Mouse (Mus musculus): ENCODE data around the gene 2700097O09Rik. TPM values are rescaled to one million over a fixed set of nuclear protein-coding genes. Genes with fewer than 3 reads are reported as not detected.

2700097O09Rik gene
- polyA plus RNA-seq, 1 experiment from 2014 or later, result 25.4 TPM

GRCm38 (mm10) chr12:55058865-55059615, 20.9 kb downstream of the 2700097O09Rik start:
- peaks cover 33% of the 10 kb centered on the region for H3K36me3 ChIP-seq (ENCODE audit: control insufficient read depth, insufficient read depth, low read length)
- no peak overlapping the region for H3K4me3 ChIP-seq (ENCODE audit: control insufficient read depth in 1 of 2, insufficient read depth in 1 of 2, low read depth in 1 of 2, low read length in 2 of 2)
- H3K4me2 ChIP-seq (ENCODE audit: low read length), result no peak overlapping the region
- H3K4me1 ChIP-seq (ENCODE audit: control insufficient read depth in 2 of 2, insufficient read depth in 2 of 2, low read length in 2 of 2), result peaks cover 0 to 8% of the 10 kb centered on the region in 2 experiments; a peak in 1 of 4 replicates
- ATAC-seq (ENCODE audit: insufficient number of reproducible peaks, insufficient read depth, low FRiP score, low read depth), result no peak
- no peaks in the 10 kb centered on the region for H3K9me3 ChIP-seq (ENCODE audit: control insufficient read depth, low read length)
- WGBS, result 63% methylated on average over 6 of the region's 6 CpGs
- H3K27me3 ChIP-seq (ENCODE audit: control insufficient read depth, insufficient read depth, low read length), result no peaks in the 10 kb centered on the region
- H3K27ac ChIP-seq (replicated peaks in 1 of 2; ENCODE audit: control insufficient read depth in 1 of 2, insufficient read depth in 1 of 2, low read depth in 2 of 2, low read length in 2 of 2), result no peak overlapping the region
- no peak overlapping the region for H3K9ac ChIP-seq (ENCODE audit: low read length)

GRCm38 (mm10) chr12:55056703-55057102, 23.2 kb downstream of the 2700097O09Rik start:
- ATAC-seq (ENCODE audit: insufficient number of reproducible peaks, insufficient read depth, low FRiP score, low read depth), result no peak
- Histone ChIP-seq H3K9me3 (ENCODE audit: control insufficient read depth, low read length) (no peaks in the 10 kb centered on the region), H3K27ac (replicated peaks in 1 of 2; ENCODE audit: control insufficient read depth in 1 of 2, insufficient read depth in 1 of 2, low read depth in 2 of 2, low read length in 2 of 2) (no peak overlapping the region), H3K4me2 (ENCODE audit: low read length) (no peak overlapping the region), H3K27me3 (ENCODE audit: control insufficient read depth, insufficient read depth, low read length) (no peaks in the 10 kb centered on the region), H3K36me3 (ENCODE audit: control insufficient read depth, insufficient read depth, low read length) (peaks cover 33% of the 10 kb centered on the region), H3K4me1 (ENCODE audit: control insufficient read depth in 2 of 2, insufficient read depth in 2 of 2, low read length in 2 of 2) (peaks cover 0 to 8% of the 10 kb centered on the region in 2 experiments; a peak in 1 of 4 replicates), H3K4me3 (ENCODE audit: control insufficient read depth in 1 of 2, insufficient read depth in 1 of 2, low read depth in 1 of 2, low read length in 2 of 2) (no peak overlapping the region), H3K9ac (ENCODE audit: low read length) (no peak overlapping the region)
- 75% methylated on average over 2 of the region's 2 CpGs for WGBS

- H3K4me1 ChIP-seq (ENCODE audit: control insufficient read depth in 2 of 2, insufficient read depth in 2 of 2, low read length in 2 of 2), result peaks cover 0 to 7% of the 10 kb centered on the region in 2 experiments; a peak in 1 of 4 replicates
- H3K27ac ChIP-seq (replicated peaks in 1 of 2; ENCODE audit: control insufficient read depth in 1 of 2, insufficient read depth in 1 of 2, low read depth in 2 of 2, low read length in 2 of 2), result no peak overlapping the region
- no peak overlapping the region for H3K4me3 ChIP-seq (ENCODE audit: control insufficient read depth in 1 of 2, insufficient read depth in 1 of 2, low read depth in 1 of 2, low read length in 2 of 2)
- peaks cover 28% of the 10 kb centered on the region for H3K36me3 ChIP-seq (ENCODE audit: control insufficient read depth, insufficient read depth, low read length)
- WGBS, result 87% methylated on average over 2 of the region's 2 CpGs
- H3K27me3 ChIP-seq (ENCODE audit: control insufficient read depth, insufficient read depth, low read length), result no peaks in the 10 kb centered on the region
- no peaks in the 10 kb centered on the region for H3K9me3 ChIP-seq (ENCODE audit: control insufficient read depth, low read length)
- H3K9ac ChIP-seq (ENCODE audit: low read length), result no peak overlapping the region
- no peak for ATAC-seq (ENCODE audit: insufficient number of reproducible peaks, insufficient read depth, low FRiP score, low read depth)
- no peak overlapping the region for H3K4me2 ChIP-seq (ENCODE audit: low read length)
These were observed 25.2 kb downstream of the 2700097O09Rik start for GRCm38 (mm10) chr12:55054551-55055241.

GRCm38 (mm10) chr12:55053267-55053666, 26.6 kb downstream of the 2700097O09Rik start:
- Histone ChIP-seq H3K4me2 (ENCODE audit: low read length) (no peak overlapping the region), H3K4me3 (ENCODE audit: control insufficient read depth in 1 of 2, insufficient read depth in 1 of 2, low read depth in 1 of 2, low read length in 2 of 2) (no peak overlapping the region), H3K27ac (replicated peaks in 1 of 2; ENCODE audit: control insufficient read depth in 1 of 2, insufficient read depth in 1 of 2, low read depth in 2 of 2, low read length in 2 of 2) (no peak overlapping the region), H3K27me3 (ENCODE audit: control insufficient read depth, insufficient read depth, low read length) (no peaks in the 10 kb centered on the region), H3K36me3 (ENCODE audit: control insufficient read depth, insufficient read depth, low read length) (peaks cover 14% of the 10 kb centered on the region), H3K4me1 (ENCODE audit: control insufficient read depth in 2 of 2, insufficient read depth in 2 of 2, low read length in 2 of 2) (peaks cover 0 to 7% of the 10 kb centered on the region in 2 experiments; a peak in 1 of 4 replicates), H3K9ac (ENCODE audit: low read length) (no peak overlapping the region), H3K9me3 (ENCODE audit: control insufficient read depth, low read length) (no peaks in the 10 kb centered on the region)
- 93% methylated on average over 7 of the region's 7 CpGs for WGBS
- ATAC-seq (ENCODE audit: insufficient number of reproducible peaks, insufficient read depth, low FRiP score, low read depth), result no peak

GRCm38 (mm10) chr12:55051210-55052173, 28.4 kb downstream of the 2700097O09Rik start:
- H3K4me1 ChIP-seq (ENCODE audit: control insufficient read depth in 2 of 2, insufficient read depth in 2 of 2, low read length in 2 of 2), result peaks cover 0 to 7% of the 10 kb centered on the region in 2 experiments; a peak in 1 of 4 replicates
- peaks cover 9% of the 10 kb centered on the region for H3K36me3 ChIP-seq (ENCODE audit: control insufficient read depth, insufficient read depth, low read length)
- WGBS, result 65% methylated on average over 8 of the region's 8 CpGs
- no peak overlapping the region for H3K4me3 ChIP-seq (ENCODE audit: control insufficient read depth in 1 of 2, insufficient read depth in 1 of 2, low read depth in 1 of 2, low read length in 2 of 2)
- H3K4me2 ChIP-seq (ENCODE audit: low read length), result no peak overlapping the region
- no peaks in the 10 kb centered on the region for H3K27me3 ChIP-seq (ENCODE audit: control insufficient read depth, insufficient read depth, low read length)
- no peaks in the 10 kb centered on the region for H3K9me3 ChIP-seq (ENCODE audit: control insufficient read depth, low read length)
- no peak overlapping the region for H3K9ac ChIP-seq (ENCODE audit: low read length)
- no peak overlapping the region for H3K27ac ChIP-seq (replicated peaks in 1 of 2; ENCODE audit: control insufficient read depth in 1 of 2, insufficient read depth in 1 of 2, low read depth in 2 of 2, low read length in 2 of 2)
- no peak for ATAC-seq (ENCODE audit: insufficient number of reproducible peaks, insufficient read depth, low FRiP score, low read depth)

GRCm38 (mm10) chr12:55049731-55050353, 30.1 kb downstream of the 2700097O09Rik start:
- Histone ChIP-seq H3K4me1 (ENCODE audit: control insufficient read depth in 2 of 2, insufficient read depth in 2 of 2, low read length in 2 of 2) (peaks cover 0 to 7% of the 10 kb centered on the region in 2 experiments; a peak in 1 of 4 replicates), H3K9ac (ENCODE audit: low read length) (no peak overlapping the region), H3K4me2 (ENCODE audit: low read length) (no peak overlapping the region), H3K9me3 (ENCODE audit: control insufficient read depth, low read length) (no peaks in the 10 kb centered on the region), H3K27me3 (ENCODE audit: control insufficient read depth, insufficient read depth, low read length) (no peaks in the 10 kb centered on the region), H3K36me3 (ENCODE audit: control insufficient read depth, insufficient read depth, low read length) (peaks cover 21% of the 10 kb centered on the region), H3K27ac (replicated peaks in 1 of 2; ENCODE audit: control insufficient read depth in 1 of 2, insufficient read depth in 1 of 2, low read depth in 2 of 2, low read length in 2 of 2) (no peak overlapping the region), H3K4me3 (ENCODE audit: control insufficient read depth in 1 of 2, insufficient read depth in 1 of 2, low read depth in 1 of 2, low read length in 2 of 2) (no peak overlapping the region)
- ATAC-seq (ENCODE audit: insufficient number of reproducible peaks, insufficient read depth, low FRiP score, low read depth), result no peak
- 89% methylated on average over 8 of the region's 8 CpGs for WGBS

GRCm38 (mm10) chr12:55041011-55041410, 38.9 kb downstream of the 2700097O09Rik start:
- 66% methylated on average over 15 of the region's 15 CpGs for WGBS

More at GRCm38 (mm10) chr12:55041011-55041410, 38.9 kb downstream of the 2700097O09Rik start:
- H3K27ac ChIP-seq (replicated peaks in 1 of 2; ENCODE audit: control insufficient read depth in 1 of 2, insufficient read depth in 1 of 2, low read depth in 2 of 2, low read length in 2 of 2), result no peak overlapping the region
- no peaks in the 10 kb centered on the region for H3K4me1 ChIP-seq (ENCODE audit: control insufficient read depth in 2 of 2, insufficient read depth in 2 of 2, low read length in 2 of 2)
- H3K9ac ChIP-seq (ENCODE audit: low read length), result no peak overlapping the region
- peaks cover 22% of the 10 kb centered on the region for H3K36me3 ChIP-seq (ENCODE audit: control insufficient read depth, insufficient read depth, low read length)
- H3K27me3 ChIP-seq (ENCODE audit: control insufficient read depth, insufficient read depth, low read length), result no peaks in the 10 kb centered on the region
- no peak for ATAC-seq (ENCODE audit: insufficient number of reproducible peaks, insufficient read depth, low FRiP score, low read depth)
- no peak overlapping the region for H3K4me3 ChIP-seq (ENCODE audit: control insufficient read depth in 1 of 2, insufficient read depth in 1 of 2, low read depth in 1 of 2, low read length in 2 of 2)
- no peaks in the 10 kb centered on the region for H3K9me3 ChIP-seq (ENCODE audit: control insufficient read depth, low read length)
- no peak overlapping the region for H3K4me2 ChIP-seq (ENCODE audit: low read length)

Measured in heart, embryonic 14.5 days (tissue).